Mouse (Mus musculus) megakaryocyte, embryonic 14.5 days (primary cell): ENCODE measurements around the gene Ntn5. TPM values are rescaled to one million over a fixed set of nuclear protein-coding genes. Genes with fewer than 3 reads are reported as not detected.

ENCODE experiments used
- H3K27me3 ChIP-seq: replicated peaks from 2 replicates; pipeline ENCODE3; 2012; ENCODE audit warnings: inconsistent platforms
- H3K36me3 ChIP-seq: replicated peaks from 2 replicates; pipeline ENCODE3; 2012; ENCODE audit warnings: low read length, inconsistent platforms, mixed read lengths
- H3K4me1 ChIP-seq: 2 replicates; pipeline ENCODE4 v1.6.1; 2012; ENCODE audit warnings: inconsistent platforms
- H3K4me3 ChIP-seq: replicated peaks from 2 replicates; pipeline ENCODE3; 2012; ENCODE audit warnings: moderate library complexity, mild to moderate bottlenecking, inconsistent platforms
- H3K9me3 ChIP-seq: 2 replicates; pipeline ENCODE4 v1.6.1; 2012; ENCODE audit warnings: inconsistent platforms
- FLI1 ChIP-seq: IDR thresholded peaks from 2 replicates; pipeline ENCODE4 v1.6.1; 2012; ENCODE audit warnings: low read length, inconsistent platforms, mixed read lengths
- GATA1 ChIP-seq: IDR thresholded peaks from 3 replicates; pipeline ENCODE4 v1.6.1; 2012; ENCODE audit warnings: mixed read lengths, low read length, inconsistent platforms, borderline replicate concordance
- polyA plus RNA-seq: library from polyadenylated mRNA; stranded (reverse); fragments of >175 nt; gene quantifications from 2 replicates; pipeline ENCODE4 v1.2.3, GENCODE M21; 2012; ENCODE audit warnings: low replicate concordance; ENCODE audit not compliant: insufficient read depth

The Ntn5 gene
- polyA plus RNA-seq, 1 experiment = not detected

DNA sequence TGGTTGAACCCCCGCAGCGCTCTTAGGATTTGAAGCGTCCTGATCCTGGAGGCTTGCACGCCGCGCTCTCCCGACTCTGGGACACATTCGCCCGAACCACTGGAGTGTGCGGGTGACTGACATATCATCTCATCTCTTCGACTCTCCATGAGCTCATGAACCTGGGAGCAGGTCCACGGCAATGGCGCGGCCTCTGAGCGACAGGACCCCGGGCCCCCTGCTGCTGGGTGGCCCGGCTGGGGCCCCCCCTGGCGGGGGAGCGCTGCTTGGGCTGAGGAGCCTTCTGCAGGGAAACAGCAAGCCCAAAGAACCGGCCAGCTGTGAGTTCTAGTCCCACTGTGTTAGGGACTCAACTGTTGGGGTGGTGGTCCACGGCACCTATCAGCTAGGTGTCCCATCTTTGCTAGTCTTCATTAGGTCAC, 21.6 kb downstream of the Ntn5 start:
- TF ChIP-seq FLI1 = no peak
- no peak for TF ChIP-seq GATA1
- Histone ChIP-seq H3K36me3 (peaks cover 23% of the 10 kb centered on the region), H3K4me3 (peak overlapping the region; percentile 94), H3K9me3 (no peaks in the 10 kb centered on the region), H3K27me3 (peaks cover 2% of the 10 kb centered on the region), H3K4me1 (peaks cover 86% of the 10 kb centered on the region)

DNA sequence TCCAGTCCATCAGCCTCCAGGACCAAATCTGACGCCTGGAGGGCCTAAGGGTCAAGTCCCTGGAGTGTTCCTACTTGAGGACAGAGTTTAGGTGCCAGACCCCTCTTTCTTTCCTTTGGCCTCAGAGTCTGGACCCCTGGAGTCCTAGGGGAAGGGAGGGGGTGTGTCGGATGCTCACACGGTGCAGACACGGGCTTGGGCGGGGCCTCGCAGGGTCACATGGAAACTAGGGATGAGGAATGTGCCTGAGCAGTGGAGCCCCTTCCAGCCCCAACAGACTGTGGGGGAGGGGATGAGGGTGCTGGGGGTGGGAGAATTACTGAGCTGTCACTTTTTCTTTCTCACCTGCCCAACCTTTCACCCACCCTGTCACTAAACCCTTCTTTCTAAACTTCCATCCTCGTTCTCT, 22.1 kb downstream of the Ntn5 start:
- TF ChIP-seq GATA1 = no peak
- no peak for TF ChIP-seq FLI1
- Histone ChIP-seq H3K4me3 (peak overlapping the region; percentile 94), H3K27me3 (no peaks in the 10 kb centered on the region), H3K9me3 (no peaks in the 10 kb centered on the region), H3K4me1 (peaks cover 86% of the 10 kb centered on the region), H3K36me3 (peaks cover 27% of the 10 kb centered on the region)

DNA sequence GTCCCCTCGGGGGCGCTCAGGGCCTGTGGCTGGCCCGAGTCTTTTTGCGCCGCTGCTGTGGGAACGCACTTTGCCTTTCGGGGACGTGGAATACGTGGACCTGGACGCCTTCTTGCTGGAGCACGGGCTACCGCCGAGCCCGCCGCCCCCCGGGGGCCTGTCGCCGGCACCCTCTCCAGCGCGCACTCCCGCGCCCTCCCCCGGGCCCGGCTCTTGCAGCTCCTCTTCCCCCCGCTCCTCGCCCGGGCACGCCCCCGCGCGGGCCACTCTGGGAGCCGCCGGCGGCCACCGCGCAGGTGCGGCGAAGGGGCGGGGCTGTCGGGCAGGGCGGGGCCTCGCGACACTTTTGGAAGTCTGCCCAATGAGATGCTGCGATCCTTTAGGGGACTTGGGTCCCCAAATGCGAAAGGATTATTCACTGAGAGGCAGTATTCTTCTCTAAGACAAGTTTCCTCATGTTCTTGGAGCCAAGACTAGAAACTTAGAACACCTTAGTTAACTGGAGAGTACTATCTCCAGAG, 23.0 kb downstream of the Ntn5 start:
- H3K4me3 ChIP-seq = peak overlapping the region; percentile 94
- H3K27me3 ChIP-seq = no peaks in the 10 kb centered on the region
- TF ChIP-seq GATA1 (no peak), FLI1 (no peak)
- no peaks in the 10 kb centered on the region for H3K9me3 ChIP-seq
- H3K36me3 ChIP-seq = peaks cover 36% of the 10 kb centered on the region
- peaks cover 88% of the 10 kb centered on the region for H3K4me1 ChIP-seq

DNA sequence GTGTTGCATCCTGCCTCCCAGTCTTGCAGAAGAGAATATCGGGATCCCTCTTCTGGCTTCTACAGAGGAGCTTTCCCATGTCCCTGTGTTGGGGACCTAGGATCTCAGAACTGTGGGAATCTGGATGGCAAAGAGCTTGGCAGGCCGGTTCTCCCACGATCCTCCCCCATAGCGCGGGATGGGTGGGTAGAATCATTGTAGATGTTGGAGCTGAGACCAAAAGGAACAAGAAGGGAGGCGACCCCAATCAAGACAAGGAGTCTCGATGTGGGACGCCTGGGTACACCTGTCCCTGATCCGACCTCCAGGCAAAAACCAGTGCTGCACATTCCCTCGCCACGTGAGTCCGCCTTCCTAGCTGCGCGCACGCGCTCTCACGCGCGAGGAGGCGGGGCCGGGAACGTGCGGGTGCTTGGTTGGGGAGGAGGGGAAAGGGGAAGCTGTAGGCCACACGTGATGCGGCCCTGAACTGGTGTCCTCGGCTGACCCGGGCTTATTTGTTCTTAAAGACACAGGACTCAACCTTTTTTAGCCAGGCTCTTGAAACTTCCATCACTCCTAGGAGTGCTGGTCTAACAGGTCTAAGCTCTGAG, 23.6 kb downstream of the Ntn5 start:
- peaks cover 43% of the 10 kb centered on the region for H3K36me3 ChIP-seq
- H3K9me3 ChIP-seq = no peaks in the 10 kb centered on the region
- H3K4me3 ChIP-seq = peak overlapping the region; percentile 94
- peaks cover 92% of the 10 kb centered on the region for H3K4me1 ChIP-seq
- TF ChIP-seq FLI1 (no peak), GATA1 (no peak)
- H3K27me3 ChIP-seq = no peaks in the 10 kb centered on the region

DNA sequence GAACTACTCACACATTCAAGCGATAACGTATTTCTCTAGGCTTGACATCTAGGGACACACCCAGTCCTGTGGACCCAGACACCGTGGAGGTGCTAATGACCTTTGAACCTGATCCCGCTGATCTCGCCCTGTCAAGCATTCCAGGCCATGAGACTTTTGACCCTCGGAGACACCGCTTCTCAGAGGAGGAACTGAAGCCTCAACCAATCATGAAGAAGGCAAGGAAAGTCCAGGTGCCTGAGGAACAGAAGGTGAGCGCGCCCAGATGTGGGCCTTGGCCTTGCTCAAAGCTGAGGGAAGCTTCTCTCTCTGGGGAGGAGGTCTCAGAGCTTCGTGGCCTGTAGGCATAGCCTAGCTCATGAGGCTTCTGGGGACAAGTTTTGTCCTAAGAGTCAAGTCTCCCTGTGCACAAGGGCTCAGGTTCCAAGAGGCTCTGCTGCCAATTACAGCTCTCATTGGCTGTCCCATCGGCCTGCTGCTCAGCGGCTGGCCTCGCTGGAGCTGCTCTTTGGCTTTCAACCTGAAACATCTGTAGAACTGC, 24.5 kb downstream of the Ntn5 start:
- H3K4me1 ChIP-seq = peaks cover 92% of the 10 kb centered on the region
- no peaks in the 10 kb centered on the region for H3K27me3 ChIP-seq
- H3K9me3 ChIP-seq = no peaks in the 10 kb centered on the region
- TF ChIP-seq FLI1 (no peak), GATA1 (no peak)
- peaks cover 52% of the 10 kb centered on the region for H3K36me3 ChIP-seq
- peak overlapping the region; percentile 94 for H3K4me3 ChIP-seq

DNA sequence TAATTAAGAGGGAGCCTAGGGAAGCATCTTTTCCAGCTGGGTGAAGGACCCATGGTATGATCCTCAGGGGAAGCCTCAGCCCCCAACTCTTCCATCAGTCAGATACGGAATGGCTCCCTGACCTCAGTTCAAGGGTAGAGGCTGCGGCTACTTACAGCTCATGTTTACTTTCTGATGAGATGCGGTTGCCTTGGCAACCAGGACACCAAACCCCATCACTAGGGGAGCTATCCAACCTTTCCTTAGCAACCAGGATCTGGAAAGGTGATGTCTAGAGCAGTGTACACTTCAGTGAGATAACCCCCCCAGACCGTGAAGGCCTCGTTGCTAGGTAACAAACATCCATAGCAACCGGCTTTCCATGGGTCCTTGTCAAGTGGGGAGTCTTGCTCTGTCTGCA, 25.2 kb downstream of the Ntn5 start:
- H3K27me3 ChIP-seq = no peaks in the 10 kb centered on the region
- H3K36me3 ChIP-seq = peaks cover 59% of the 10 kb centered on the region
- peak overlapping the region; percentile 94 for H3K4me3 ChIP-seq
- peaks cover 92% of the 10 kb centered on the region for H3K4me1 ChIP-seq
- no peak for TF ChIP-seq GATA1
- TF ChIP-seq FLI1 = no peak
- H3K9me3 ChIP-seq = no peaks in the 10 kb centered on the region

DNA sequence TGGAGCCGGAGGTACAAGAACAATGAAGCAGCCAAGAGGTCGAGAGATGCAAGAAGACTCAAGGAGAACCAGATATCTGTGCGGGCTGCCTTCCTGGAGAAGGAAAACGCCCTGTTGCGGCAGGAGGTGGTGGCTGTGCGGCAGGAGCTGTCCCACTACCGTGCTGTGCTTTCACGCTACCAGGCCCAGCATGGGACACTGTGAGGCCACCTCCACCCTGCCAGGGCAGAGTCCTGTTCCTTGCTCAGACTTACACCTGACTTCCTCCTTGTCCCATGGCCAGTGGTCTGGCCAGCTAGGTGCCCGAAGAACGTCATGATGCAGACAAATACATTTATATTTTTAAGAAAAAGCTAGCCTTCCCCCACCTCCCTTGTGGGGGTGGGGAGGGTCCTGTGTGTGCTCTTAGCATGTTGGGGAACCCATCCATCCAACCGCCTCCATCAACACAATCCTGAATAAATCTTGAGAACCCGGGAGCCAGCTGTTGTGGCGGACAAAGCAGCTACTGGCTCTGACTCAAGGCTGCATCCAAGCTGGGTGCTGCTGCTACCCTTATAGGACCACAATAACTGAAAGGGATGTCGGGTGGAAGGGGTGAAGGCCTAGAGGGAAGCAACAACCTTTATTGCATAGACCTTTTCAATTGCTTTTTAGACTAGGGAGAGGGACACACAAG, 26.0 kb downstream of the Ntn5 start:
- H3K27me3 ChIP-seq = no peaks in the 10 kb centered on the region
- TF ChIP-seq FLI1 (no peak), GATA1 (no peak)
- H3K4me3 ChIP-seq = peak overlapping the region; percentile 74
- peaks cover 61% of the 10 kb centered on the region for H3K36me3 ChIP-seq
- H3K9me3 ChIP-seq = no peaks in the 10 kb centered on the region
- peaks cover 91% of the 10 kb centered on the region for H3K4me1 ChIP-seq

DNA sequence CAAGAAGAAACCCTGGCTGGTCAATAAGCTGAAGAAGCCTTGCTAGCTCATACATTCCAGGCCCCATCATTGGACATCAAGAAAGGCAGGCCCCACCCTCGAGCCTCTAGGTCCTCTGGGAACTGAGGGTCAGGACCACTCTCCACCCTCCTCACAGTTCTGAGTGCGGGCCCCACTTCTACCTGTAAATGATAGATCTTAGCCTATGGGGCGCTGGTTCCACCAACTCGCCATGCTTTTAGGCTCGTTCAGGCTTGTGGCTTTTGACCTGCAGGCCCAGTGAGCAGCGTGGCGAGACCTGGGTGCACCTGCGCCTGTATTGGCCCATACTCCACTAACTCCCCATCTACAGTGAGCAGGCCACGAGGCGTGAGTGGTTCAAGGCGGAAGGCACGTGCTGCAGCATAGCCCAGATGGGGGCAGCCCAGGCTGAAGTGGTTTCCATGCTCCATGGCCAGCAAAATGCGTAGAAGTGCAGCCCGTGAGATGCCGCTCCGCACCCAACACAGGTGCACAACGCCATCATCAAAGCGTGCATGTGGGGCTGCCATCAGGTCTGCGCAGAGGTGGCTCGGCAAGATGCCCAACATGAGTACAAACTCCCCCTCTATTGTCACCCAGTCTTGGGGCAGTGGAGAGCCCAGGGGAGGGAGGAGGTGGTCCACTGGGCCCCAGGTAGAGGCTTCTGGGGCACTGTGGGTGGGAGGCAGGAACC, 26.8 kb downstream of the Ntn5 start:
- Histone ChIP-seq H3K4me1 (peaks cover 87% of the 10 kb centered on the region), H3K9me3 (no peaks in the 10 kb centered on the region), H3K36me3 (peaks cover 65% of the 10 kb centered on the region), H3K4me3 (peak overlapping the region; percentile 74), H3K27me3 (no peaks in the 10 kb centered on the region)
- TF ChIP-seq FLI1 (no peak), GATA1 (no peak)

DNA sequence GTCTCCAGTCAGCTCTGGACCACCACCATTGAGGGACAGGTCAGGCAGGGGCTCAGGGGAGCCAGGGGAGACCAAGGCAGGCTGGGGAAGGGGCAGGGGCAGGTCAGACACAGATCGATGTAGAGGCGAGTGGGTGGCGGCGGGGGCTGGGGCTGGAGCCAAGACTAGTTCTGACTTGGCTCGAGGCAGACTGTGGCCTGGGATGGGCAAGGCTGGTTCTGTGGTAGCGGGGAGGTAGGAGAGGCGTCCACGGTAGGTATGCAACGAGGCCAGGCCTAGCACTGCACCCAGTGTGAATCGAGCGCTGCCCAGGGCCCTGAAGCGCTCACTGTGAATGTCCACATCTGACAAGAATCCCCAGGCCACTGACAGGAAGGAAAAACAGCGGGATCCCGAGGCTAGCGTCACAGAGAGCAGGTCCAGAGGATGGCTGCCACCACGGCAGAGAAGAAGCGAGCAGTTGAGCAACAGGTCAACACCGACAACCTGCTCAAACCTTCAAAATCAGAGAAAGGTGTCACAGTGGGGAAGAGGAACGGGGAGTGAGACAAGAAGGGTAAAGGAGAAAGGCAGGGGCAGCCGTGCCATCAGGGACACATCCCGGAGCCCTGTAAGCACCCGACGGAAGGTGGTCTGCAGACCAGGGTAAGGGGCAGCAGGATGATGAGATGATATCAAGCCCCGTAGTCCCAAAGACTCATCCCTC, 27.6 kb downstream of the Ntn5 start:
- Histone ChIP-seq H3K4me3 (peak overlapping the region; percentile 69), H3K27me3 (no peaks in the 10 kb centered on the region), H3K36me3 (peaks cover 67% of the 10 kb centered on the region), H3K9me3 (no peaks in the 10 kb centered on the region), H3K4me1 (peaks cover 90% of the 10 kb centered on the region)
- TF ChIP-seq FLI1 (no peak), GATA1 (no peak)
